Mouse (Mus musculus) adrenal gland (tissue): ENCODE data around the gene Erp29.

ENCODE experiments used
- intact Hi-C: fragments of 180-260 bp; cut with DNase I; formaldehyde crosslinking; loops from one replicate; pipeline ENCODE4 v1.15.1; 2025

The Erp29 gene

DNA sequence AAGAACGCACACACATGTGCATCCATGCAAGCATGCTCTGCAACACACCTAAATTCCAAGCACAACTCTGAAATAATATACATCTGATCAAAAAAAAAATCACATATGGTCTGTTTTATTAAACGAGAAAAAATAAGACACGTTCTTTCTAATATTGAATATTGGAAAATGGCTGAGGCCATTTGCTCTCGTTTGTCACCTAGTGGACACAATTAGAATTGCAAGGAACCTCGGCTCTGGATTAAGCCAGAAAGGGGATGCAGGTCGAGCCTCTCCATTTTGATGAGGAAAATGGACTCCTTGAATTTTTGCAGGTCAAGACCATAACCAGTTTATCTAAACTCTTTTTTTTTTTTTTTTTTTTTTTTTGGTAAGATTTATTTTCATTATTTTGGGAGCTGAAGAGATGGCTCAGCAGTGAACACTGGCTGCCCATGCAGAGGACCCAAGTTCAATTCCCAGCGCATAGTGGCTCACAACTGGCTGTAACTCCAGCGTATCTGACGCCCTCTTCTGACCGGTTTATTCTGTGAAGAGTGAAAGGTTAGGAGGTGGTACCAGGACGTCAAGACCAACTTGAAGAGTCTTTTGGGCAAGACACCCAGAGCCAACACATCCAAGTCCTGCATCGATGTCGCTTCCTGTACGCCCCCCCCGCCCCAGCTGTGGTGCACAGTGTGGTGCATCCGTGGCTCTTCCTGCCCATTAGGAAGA is 59.5 kb downstream of the Erp29 start:
- intact Hi-C loops = no loop called here

DNA sequence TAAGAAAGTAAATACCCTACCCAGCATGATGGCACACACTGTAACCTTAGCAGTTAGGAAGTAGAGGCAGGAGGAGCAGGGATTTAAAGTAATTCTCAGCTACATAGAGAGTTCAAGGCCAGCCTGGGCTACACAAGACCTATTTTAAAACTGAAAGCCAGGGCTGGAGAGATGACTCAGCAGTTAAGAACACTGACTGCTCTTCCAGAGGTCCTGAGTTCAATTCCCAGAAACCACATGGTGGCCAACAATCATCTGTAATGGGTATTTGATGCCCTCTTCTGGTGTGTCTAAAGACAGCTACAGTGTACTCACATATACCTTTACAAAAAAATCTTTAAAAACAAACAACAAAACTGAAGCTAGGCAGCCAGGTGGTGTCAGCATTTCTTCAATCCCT is 62.6 kb downstream of the Erp29 start:
- intact Hi-C loops = no loop called here

DNA sequence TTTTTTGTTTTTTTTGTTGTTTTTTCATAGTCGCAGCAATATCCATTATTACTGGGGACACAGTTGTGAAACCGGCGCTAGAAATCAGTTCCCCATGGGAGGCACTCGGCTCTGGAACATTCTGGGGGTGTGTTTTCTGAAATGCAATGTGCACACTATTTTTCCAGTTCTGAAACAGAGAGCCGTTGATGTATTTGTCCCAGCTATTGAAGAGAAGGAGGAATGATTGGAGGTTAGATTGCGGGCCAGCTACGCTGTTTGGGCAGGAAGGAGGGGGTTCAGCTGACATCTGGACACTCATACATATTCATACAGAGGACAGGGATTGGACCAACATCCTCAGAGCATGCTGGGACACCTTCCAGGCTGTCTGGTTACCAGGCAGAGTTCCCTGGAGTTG is 63.2 kb downstream of the Erp29 start:
- intact Hi-C loops = no loop called here

DNA sequence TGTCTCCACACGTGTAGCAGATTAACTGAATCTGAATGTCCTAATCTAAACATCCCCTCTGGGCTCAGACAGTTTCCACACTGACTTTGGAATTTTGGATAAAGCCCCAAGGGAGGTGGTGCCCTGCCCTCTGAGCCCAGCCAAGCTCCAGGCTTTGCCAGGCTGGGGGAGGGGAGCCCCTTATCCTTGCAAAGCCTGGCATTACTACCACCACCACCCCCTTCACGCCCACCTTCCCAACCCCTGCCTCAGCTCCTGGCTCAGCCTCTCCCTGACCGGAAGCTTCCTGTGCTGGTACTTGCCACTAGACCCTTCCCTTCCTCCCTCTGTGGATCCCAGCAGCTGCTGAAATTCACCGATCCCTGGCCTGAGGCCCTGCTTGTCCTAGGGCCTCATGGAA is 65.2 kb downstream of the Erp29 start:
- intact Hi-C loops = no loop called here

GRCm38 (mm10) chr5:121386120-121386909 is 66.0 kb downstream of the Erp29 start:
- intact Hi-C loops = no loop called here

- intact Hi-C loops = no loop called here
Observed at GRCm38 (mm10) chr5:121385461-121386119, 66.7 kb downstream of the Erp29 start, which contains the start of gene Trafd1. Trafd1 (minus strand) TSS chr5:121385632.

DNA sequence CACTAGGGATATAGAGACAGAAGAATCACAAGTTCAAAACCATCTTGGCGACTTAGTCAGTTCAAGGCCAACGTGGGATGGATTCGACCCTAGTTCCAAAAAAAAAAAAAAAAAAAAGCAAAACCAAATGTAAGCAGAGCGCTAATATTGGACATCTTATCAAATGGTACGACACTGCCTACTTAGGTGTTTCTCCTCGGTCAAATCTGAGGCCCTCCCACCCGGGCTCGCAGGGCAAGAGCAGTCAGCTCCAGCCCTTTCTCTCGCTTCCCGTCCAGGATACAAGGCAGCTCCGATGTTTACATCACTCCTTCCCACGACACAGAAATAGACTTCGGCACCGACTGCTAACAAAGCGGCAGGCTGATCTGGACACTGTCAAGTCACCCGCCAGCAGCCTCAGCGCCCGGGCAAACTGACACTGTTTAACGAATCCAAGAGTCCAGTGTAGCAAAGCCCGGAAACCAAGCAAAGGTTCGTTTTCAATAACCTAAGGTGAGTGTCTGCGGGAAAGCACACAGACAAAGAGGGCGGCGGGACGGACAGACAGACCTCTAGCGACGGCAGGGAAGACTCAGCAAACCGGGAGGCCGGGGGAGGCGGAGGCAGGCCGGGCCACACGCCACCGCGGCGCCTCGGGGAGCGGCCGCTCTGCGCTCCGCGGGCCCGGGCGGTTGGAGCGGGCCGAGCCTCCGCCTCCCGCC is 67.4 kb downstream of the Erp29 start:
- intact Hi-C loops = no loop called here

GRCm38 (mm10) chr5:121383857-121384756 is 68.2 kb downstream of the Erp29 start:
- intact Hi-C loops = no loop called here

DNA sequence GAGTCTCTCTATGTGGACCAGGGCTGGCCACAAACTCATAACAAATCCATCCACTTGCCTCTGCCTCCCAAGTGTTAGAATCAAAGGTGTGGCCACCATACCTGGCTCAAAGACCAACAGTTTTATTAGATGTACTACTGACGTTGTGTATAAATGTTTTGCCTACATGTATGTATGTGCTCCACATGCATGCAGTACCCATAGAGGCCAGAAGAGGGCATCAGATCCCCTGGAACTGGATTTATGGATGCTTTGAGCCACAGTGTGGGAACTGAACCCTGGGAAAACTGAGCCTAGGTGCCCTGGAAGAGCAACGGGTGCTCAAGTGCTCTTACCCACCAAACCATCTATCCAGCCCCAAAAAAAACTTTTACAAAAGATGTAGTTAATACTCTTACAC is 71.6 kb downstream of the Erp29 start:
- intact Hi-C loops = no loop called here

- intact Hi-C loops = loop anchor here (10.0 kb wide), 1 partner anchor 164 kb away; no protein-coding TSS in a partner anchor
Observed at GRCm38 (mm10) chr5:121378678-121379256, 73.5 kb downstream of the Erp29 start.
